In the genomic region with DNA sequence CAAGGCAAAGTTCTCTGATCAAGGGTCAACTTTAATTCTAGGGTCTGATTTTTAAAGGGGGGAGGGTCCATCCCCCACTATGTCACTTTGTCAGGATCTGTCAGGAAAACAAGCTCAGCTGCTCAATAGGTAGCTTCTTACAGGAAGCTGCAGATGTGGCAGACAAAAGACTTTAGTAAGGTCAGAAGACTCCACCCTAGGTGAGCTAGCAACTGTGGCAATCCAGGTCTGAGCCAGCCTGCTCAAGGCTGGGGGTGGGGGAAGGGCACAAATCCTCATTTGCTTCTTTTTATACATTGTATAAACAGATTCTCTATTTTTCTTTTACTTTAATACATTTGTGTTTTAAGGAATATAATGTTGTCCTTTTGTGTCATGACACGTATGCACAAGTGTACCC, we compare ENCODE assay signal across 18 mouse cellular contexts.
"Had no signal": no experiment of that assay in that cellular context is flagged by ENCODE, and none has a peak within 500 bp of the region (broad histone marks: within the 10 kb centered on the region; RNA-seq: fewer than 3 reads in every experiment).

No protein-coding gene starts in this region.

- H3K36me3 ChIP-seq: midbrain, embryonic 10.5 days; midbrain, embryonic 12.5 days; neural tube, embryonic 13.5 days; neural tube, embryonic 15.5 days had no signal

- H3K4me3 ChIP-seq: midbrain, embryonic 10.5 days; midbrain, embryonic 12.5 days; myocyte; neural tube, embryonic 13.5 days; neural tube, embryonic 15.5 days had no signal

- H3K9me3 ChIP-seq: midbrain, embryonic 10.5 days; midbrain, embryonic 12.5 days; neural tube, embryonic 13.5 days; neural tube, embryonic 15.5 days had no signal

- H3K4me1 ChIP-seq: midbrain, embryonic 10.5 days; midbrain, embryonic 12.5 days; neural tube, embryonic 13.5 days; neural tube, embryonic 15.5 days had no signal

- H3K27me3 ChIP-seq: midbrain, embryonic 12.5 days; neural tube, embryonic 13.5 days; neural tube, embryonic 15.5 days had no signal

- DNase-seq: lung, adult 18-20 months; lung, embryonic 14.5 days; lung, postnatal 10 days; lung, postnatal 4 days; midbrain, embryonic 14.5 days; retina, postnatal 1 day; right cerebral cortex, adult 18-20 months; right cerebral cortex, postnatal 25 days; right cerebral cortex, postnatal 4 days; spleen, adult 18-20 months; thymus, adult 18-20 months; thymus, postnatal 14 days; thymus, postnatal 36 days had no signal
